Mouse (Mus musculus) thymus, adult 2 months (tissue): ENCODE measurements at regions not wholly inside any gene's neighbourhood (a gene's known extent, or its start where the extent isn't known, plus 50 kb on each side); places are given as distances from the start of the nearest gene placed in this dataset.

Experiments
- CTCF ChIP-seq: fragments of 200-500 bp; IDR thresholded peaks from 2 replicates; pipeline ENCODE4 v1.5.1; 2012; ENCODE audit warnings: mild to moderate bottlenecking, control low read depth, low read length, moderate library complexity, borderline replicate concordance; ENCODE audit not compliant: control insufficient read depth, poor library complexity, insufficient read depth; ENCODE audit errors: extremely low read depth
- POLR2A ChIP-seq: fragments of 200-500 bp; IDR thresholded peaks from 2 replicates; pipeline ENCODE4 v1.6.1; 2012; ENCODE audit warnings: mild to moderate bottlenecking, low read length, control low read depth, moderate library complexity; ENCODE audit not compliant: control insufficient read depth, poor library complexity, insufficient read depth; ENCODE audit errors: extremely low read depth

GRCm38 (mm10) chr11:34899400-34899799 lies 66.0 kb upstream of the Spdl1 start:
- TF ChIP-seq CTCF (no peak), POLR2A (no peak)
